Mouse (Mus musculus): Measurements from ENCODE around the gene Gm1110. TPM values are rescaled to one million over a fixed set of nuclear protein-coding genes. Genes with fewer than 3 reads are reported as not detected.
"Not testable (repeated sequence)": the region's sequence is repeated elsewhere in the genome, so short reads cannot be mapped to it uniquely, and the experiment has no call there.

Gene Gm1110
- under 1 TPM in 1 of 3 experiments, not detected in 2; 0.40 TPM for polyA plus RNA-seq (2017; shearing (Covaris generic))

DNA sequence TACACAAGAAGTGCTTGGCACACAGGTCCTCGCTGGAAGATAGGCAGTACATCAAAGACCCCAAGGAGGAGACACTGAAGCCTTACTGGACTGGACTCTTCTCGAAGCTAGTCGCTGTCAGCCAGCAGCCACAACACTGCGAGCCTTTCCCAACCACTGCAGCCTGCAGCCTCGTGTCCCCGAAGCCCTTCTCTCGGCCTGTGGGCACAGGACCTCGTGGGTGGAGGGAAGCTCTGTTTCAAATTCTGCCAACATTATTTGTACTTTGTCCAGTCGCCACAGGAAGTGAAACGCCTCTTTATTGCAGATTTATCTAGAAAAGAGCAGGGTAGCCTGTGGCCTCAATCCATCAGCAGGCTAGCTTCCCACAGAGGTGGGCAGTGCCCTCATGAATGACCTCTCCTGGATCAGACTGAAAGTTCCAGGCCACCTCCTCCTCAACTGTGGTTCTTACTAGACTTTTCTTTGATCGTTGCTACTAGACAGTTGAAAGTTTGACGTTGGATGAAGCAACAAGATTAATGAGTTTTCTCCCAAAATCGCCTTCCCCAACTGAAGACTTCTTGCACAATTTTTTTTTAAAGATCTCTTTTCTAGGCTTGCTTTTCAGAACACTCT, at the start of gene Gm1110:
Gene Gm1110, minus strand, starts transcription at position 203 of the 618 bp plus-strand sequence.
- no peak for ATAC-seq

DNA sequence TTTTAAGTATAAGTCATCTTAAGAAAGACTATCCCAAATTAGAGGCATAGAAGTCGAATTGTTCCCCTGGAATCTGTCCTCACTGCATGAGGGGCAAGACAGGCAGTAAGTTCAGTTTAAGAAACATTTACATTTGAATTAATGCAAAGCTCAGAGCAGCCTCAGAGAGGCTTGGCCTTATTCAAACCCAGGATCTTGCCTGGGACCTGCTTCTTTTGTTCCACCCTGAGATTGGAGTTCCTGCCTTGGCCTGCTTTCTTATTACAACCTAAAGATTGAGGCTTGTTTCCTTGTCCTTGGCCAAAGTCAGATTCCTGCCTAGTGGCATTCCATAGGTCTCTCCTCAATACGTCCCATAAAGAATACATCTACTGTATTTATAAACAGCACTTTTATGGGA, 24.9 kb upstream of the Gm1110 start:
- no peak for ATAC-seq

DNA sequence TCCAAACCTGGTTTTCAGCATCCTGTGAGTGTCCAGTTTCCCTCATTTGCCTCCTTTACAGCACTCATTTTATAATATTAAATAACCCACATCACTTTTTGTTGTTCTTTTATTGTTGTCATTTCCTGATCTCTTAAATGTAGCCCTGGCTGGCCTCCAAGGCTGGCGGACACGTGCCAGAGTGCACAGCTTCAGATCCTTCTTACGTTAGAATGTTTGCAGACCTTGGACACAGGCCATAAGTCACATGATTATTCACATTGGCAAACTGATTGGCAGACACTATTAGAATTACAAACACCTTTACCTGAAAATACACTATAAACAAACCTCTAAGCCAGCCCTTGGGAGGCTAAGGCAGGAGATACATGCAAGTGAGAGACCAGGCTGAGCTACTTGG, 1.2 kb upstream of the Gm1110 start:
- no peak for ATAC-seq

DNA sequence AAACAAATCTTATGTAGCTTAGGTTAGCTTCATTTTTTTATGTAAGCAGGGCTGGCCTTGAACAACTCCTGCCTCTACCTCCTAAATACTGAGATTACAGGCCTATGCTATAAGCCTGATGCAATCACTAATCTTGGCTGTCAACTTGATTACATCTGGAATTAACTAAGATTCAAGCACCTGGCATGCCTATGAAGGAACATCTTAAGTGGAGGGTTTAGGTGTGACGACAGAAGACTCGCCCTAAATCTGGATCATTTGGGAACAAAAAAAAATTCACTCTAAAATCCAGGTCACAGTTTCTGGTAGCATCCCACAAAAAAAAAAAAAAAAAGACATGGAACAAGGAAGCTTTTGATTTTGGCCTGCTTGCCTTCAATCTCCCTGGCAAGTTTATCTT, 3.1 kb downstream of the Gm1110 start:
- no peak for ATAC-seq

DNA sequence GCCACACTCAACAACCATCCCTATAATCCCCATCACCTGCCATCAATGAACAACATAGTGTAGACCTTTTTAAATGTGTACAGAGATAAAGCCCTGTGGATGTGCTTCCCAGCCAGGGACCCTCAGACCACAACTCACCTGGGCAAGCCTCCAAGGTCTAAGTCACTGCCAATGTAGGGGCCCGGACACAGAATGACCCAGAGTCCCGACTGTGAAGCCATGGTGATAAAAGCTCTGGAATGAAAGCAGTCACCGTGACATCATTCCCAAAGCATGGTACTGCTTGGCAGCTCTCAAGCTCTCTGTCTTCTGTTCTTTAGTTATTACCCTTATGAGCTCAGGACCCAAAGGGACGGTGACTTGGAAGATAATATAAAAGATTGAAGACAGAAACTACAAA, 9.8 kb downstream of the Gm1110 start:
- no peak for ATAC-seq

DNA sequence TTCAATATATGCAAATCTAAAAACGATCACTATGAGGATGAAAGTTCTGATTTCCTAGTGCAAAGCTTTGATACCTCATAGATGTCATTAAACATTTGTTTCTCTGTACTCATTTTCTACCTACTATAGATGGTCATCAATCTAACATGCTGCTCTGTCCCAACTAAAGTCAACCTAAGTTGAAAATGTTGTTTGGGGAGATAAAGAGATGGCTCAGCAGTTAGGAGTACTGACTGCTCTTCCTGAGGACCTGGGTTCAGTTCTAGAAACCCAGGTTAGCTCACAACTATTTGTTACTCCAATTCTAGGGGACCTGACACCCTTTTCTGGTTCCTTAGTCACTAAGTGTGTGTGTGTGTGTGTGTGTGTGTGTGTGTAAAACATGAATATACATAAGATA, 11.7 kb downstream of the Gm1110 start:
- ATAC-seq = no peak

DNA sequence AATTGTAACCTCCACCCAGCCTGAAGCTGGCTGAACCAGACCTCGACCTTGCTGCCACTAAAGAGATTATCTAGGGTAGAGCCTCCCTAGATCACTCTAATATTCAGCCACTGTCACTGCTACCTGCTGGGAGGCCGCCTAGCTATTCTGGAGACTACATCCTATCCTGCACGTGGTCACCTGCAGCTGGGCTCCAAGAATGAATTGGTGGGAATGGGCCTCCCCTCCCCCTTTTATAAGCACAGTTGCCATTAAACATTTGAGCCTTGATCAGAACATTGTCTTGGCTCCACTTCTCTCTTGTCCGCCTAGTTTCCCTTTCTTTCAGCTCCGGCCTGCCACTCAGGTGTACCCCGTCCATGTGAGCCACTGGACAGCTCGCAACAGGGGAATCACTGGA, 53.1 kb downstream of the Gm1110 start:
- not testable (repeated sequence) for ATAC-seq

DNA sequence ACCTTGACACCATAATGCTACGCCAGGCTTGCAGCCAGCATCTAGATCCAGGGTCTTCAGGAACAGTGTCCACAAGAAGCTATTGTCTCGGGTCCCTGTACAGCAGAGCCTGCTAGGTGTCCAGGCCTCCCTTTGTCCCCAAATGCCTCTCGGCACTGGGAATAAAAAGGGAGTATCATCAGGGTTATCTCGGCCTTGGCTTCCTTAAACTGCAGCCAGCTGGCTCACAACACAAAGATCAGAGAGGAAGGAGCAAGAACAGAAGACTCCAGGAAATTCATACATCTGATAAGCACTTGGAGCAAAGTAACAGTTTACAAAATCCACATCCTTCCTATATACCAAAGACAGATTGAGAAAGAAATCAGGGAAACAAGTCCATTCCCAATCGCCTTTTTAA, 62.2 kb downstream of the Gm1110 start, which contains the start of gene Glb1l3:
Gene Glb1l3, minus strand, starts transcription at position 140 of the 400 bp plus-strand sequence.
- ATAC-seq = no peak

DNA sequence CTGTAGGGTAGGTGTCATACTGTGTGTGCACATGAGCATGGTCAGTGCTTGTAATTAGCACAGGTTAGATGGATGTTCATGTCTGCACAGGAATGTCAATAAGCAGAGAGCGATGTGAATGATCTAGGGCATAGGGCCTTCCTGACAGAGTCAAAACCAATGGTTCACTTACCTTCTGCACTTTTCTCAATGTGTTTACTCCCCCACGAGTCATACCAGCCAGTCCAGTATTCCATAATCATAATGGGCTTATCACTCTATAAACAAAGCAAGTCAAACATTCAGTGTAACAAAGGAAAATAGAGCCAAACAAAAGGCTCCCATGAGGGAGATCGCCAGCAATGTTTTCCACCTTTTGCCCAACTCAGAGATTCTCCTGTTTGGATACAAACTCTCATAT, 91.8 kb downstream of the Gm1110 start:
- ATAC-seq = no peak

Other genes with a start within 250 kb of the Gm1110 start
- gene B3gat1, start 189.4 kb downstream of the Gm1110 start, polyA plus RNA-seq (2017; shearing (Covaris generic)) = not detected
- gene Glb1l2, start 116.6 kb downstream of the Gm1110 start, polyA plus RNA-seq (2017; shearing (Covaris generic)) = not detected
- not detected for gene Glb1l3, start 62.2 kb downstream of the Gm1110 start, polyA plus RNA-seq (2017; shearing (Covaris generic))
- 10 to 100 TPM; 21.8 to 42.0 (median 30.5) TPM for gene Acad8, start 76.5 kb upstream of the Gm1110 start, polyA plus RNA-seq (2017; shearing (Covaris generic))
- 10 to 100 TPM; 71.3 to 87.6 (median 72.9) TPM for gene Thyn1, start 76.6 kb upstream of the Gm1110 start, polyA plus RNA-seq (2017; shearing (Covaris generic))
- 10 to 100 TPM in 2 of 3 experiments, 1 to 10 TPM in 1; 8.3 to 12.6 (median 12.3) TPM for gene Vps26b, start 107.0 kb upstream of the Gm1110 start, polyA plus RNA-seq (2017; shearing (Covaris generic))
- 10 to 100 TPM; 25.1 to 38.5 (median 26.4) TPM for gene Ncapd3, start 107.1 kb upstream of the Gm1110 start, polyA plus RNA-seq (2017; shearing (Covaris generic))
- under 1 TPM in 2 of 3 experiments, not detected in 1; 0.74 to 0.95 TPM for gene Jam3, start 232.3 kb upstream of the Gm1110 start, polyA plus RNA-seq (2017; shearing (Covaris generic))